Mouse (Mus musculus) small intestine, adult 2 months (tissue): ENCODE measurements around the gene Olfr943.

Experiments
- CTCF ChIP-seq: fragments of 200-500 bp; IDR thresholded peaks from 2 replicates; pipeline ENCODE4 v1.5.1; 2012; ENCODE audit warnings: low read depth, mild to moderate bottlenecking, control low read depth, inconsistent platforms, low read length, moderate library complexity, mixed read lengths; ENCODE audit not compliant: insufficient replicate concordance, insufficient read length; ENCODE audit errors: extremely low read depth
- POLR2A ChIP-seq: fragments of 200-500 bp; IDR thresholded peaks from 2 replicates; pipeline ENCODE4 v1.6.1; 2012; ENCODE audit warnings: low read depth, mild to moderate bottlenecking, control low read depth, inconsistent platforms, low read length, moderate library complexity

DNA sequence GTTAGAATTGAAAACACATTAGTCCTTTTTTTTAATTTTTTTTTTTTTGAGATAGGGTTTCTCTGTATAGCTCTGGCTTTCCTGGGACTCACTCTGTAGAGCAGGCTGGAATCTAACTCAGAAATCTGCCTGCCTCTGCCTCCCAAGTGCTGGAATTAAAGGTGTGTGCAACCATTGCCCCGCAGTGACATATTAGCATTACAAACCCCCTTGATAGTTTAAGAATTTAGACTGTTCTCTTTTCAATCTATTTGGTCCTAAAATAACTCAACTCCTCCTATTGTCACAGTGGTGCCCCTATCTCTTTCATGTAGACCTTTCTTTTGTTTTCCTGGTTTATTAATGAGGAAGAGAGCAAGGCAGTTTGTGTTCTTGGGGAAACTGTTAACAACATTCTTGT, 38.8 kb upstream of the Olfr943 start:
- TF ChIP-seq CTCF (no peak), POLR2A (no peak)
